Mouse (Mus musculus): ENCODE results near the gene Chd8. TPM values are rescaled to one million over a fixed set of nuclear protein-coding genes. Genes with fewer than 3 reads are reported as not detected.

Gene Chd8
- polyA plus RNA-seq, 1 experiment from 2014 or later: 57.1 TPM

DNA sequence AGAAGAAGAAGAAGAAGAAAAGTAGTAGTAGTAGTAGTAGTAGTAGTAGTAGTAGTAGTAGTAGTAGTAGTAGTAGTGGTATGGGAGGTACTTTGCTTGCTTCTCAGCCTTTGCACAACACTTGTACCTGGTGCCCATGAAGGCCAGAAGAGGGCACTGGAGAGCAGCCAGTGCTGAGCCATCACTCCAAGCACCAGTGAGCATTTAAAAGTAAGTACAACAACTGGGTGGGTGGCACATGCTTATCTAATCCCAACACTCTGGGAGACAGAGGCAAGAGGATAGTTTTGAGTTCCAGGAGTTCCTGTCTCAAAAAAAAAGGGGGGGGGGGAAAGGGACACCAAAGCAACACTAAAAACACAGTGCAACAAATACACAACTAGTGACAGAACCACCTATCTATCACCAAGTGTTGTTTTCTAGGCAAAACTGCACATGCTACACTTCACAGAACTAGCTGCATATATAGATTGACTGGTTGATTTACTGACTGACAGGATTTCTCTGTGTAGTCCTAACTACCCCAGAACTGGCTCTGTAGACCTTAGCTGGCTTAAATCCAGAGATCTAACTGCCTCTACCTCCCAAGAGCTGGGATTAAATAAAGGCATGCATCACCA is 66.7 kb downstream of the Chd8 start:
- ATAC-seq (ENCODE audit: low FRiP score, low TSS enrichment): no peak
- H3K4me2 ChIP-seq (replicated peaks; ENCODE audit: low read depth, low read length): no peak overlapping the region
- no peaks in the 10 kb centered on the region for H3K27me3 ChIP-seq (ENCODE audit: control insufficient read depth, insufficient read depth, low read length)
- no peak overlapping the region for H3K27ac ChIP-seq (ENCODE audit: low read depth, low read length)
- H3K4me1 ChIP-seq (ENCODE audit: control insufficient read depth, insufficient read depth, low read length): peaks cover 10% of the 10 kb centered on the region
- H3K9ac ChIP-seq (ENCODE audit: low read depth, low read length): no peak overlapping the region
- no peak overlapping the region for H3K4me3 ChIP-seq (ENCODE audit: low read length)
- H3K36me3 ChIP-seq (ENCODE audit: control insufficient read depth, insufficient read depth, low read length): peaks cover 15% of the 10 kb centered on the region
- H3K9me3 ChIP-seq (ENCODE audit: control insufficient read depth, low read length): no peaks in the 10 kb centered on the region

GRCm38 (mm10) chr14:52189519-52189918 is 68.1 kb downstream of the Chd8 start:
- 90% methylated on average over 2 of the region's 2 CpGs for WGBS

DNA sequence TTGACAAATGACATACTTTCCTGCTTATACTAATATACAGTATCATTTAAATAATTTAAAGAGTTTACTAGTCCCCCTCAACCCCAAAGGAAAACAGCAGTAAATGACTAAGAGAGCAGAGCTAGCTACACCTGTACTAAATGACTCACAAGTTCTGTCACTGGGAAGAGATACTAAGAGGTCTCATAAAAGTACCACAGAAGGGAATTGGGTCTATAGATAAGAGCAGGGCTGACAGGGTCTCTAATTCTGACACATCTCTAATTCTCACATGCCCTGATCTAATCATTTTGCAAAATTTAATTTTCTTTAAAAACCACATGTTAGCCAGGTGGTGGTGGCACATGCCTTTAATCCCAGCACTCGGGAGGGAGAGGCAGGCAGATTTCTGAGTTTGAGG is 68.8 kb downstream of the Chd8 start:
- Histone ChIP-seq H3K9me3 (ENCODE audit: control insufficient read depth, low read length) (no peaks in the 10 kb centered on the region), H3K27ac (ENCODE audit: low read depth, low read length) (no peak overlapping the region), H3K4me3 (ENCODE audit: low read length) (no peak overlapping the region), H3K4me1 (ENCODE audit: control insufficient read depth, insufficient read depth, low read length) (no peaks in the 10 kb centered on the region), H3K9ac (ENCODE audit: low read depth, low read length) (no peak overlapping the region), H3K4me2 (replicated peaks; ENCODE audit: low read depth, low read length) (no peak overlapping the region), H3K27me3 (ENCODE audit: control insufficient read depth, insufficient read depth, low read length) (no peaks in the 10 kb centered on the region), H3K36me3 (ENCODE audit: control insufficient read depth, insufficient read depth, low read length) (peaks cover 21% of the 10 kb centered on the region)
- WGBS: 77% methylated on average over 1 of the region's 1 CpGs
- no peak for ATAC-seq (ENCODE audit: low FRiP score, low TSS enrichment)

More at GRCm38 (mm10) chr14:52189519-52189918, 68.1 kb downstream of the Chd8 start:
- no peaks in the 10 kb centered on the region for H3K9me3 ChIP-seq (ENCODE audit: control insufficient read depth, low read length)
- H3K27ac ChIP-seq (ENCODE audit: low read depth, low read length): no peak overlapping the region
- H3K27me3 ChIP-seq (ENCODE audit: control insufficient read depth, insufficient read depth, low read length): no peaks in the 10 kb centered on the region
- no peak overlapping the region for H3K9ac ChIP-seq (ENCODE audit: low read depth, low read length)
- no peak overlapping the region for H3K4me3 ChIP-seq (ENCODE audit: low read length)
- H3K4me2 ChIP-seq (replicated peaks; ENCODE audit: low read depth, low read length): no peak overlapping the region
- peaks cover 20% of the 10 kb centered on the region for H3K36me3 ChIP-seq (ENCODE audit: control insufficient read depth, insufficient read depth, low read length)
- ATAC-seq (ENCODE audit: low FRiP score, low TSS enrichment): no peak
- no peaks in the 10 kb centered on the region for H3K4me1 ChIP-seq (ENCODE audit: control insufficient read depth, insufficient read depth, low read length)

GRCm38 (mm10) chr14:52166571-52166970 is 91.0 kb downstream of the Chd8 start:
- Histone ChIP-seq H3K27me3 (ENCODE audit: control insufficient read depth, insufficient read depth, low read length) (no peaks in the 10 kb centered on the region), H3K27ac (ENCODE audit: low read depth, low read length) (no peak overlapping the region), H3K4me1 (ENCODE audit: control insufficient read depth, insufficient read depth, low read length) (no peaks in the 10 kb centered on the region), H3K9me3 (ENCODE audit: control insufficient read depth, low read length) (no peaks in the 10 kb centered on the region), H3K9ac (ENCODE audit: low read depth, low read length) (no peak overlapping the region), H3K36me3 (ENCODE audit: control insufficient read depth, insufficient read depth, low read length) (peaks cover 70% of the 10 kb centered on the region), H3K4me2 (replicated peaks; ENCODE audit: low read depth, low read length) (no peak overlapping the region), H3K4me3 (ENCODE audit: low read length) (no peak overlapping the region)
- ATAC-seq (ENCODE audit: low FRiP score, low TSS enrichment): no peak
- 94% methylated on average over 2 of the region's 2 CpGs for WGBS

DNA sequence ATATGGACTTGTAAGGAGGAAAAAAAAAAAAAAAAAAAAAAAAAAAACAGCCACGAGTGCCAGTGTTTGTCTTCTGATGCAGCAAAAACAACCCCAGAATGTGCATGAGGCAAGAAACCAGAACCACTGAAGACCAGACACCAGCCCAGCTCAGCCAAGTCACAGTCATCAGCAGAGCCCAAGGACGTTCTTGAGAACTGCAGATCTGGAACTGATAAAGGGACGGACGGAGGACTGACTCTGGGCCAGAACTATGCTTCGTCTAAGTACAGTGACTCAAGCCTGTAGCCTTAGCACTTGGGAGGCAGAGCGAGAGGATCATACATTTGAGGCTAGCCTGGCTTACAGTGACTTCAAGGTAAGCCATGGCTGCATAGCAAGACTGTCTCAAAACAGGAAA is 96.7 kb downstream of the Chd8 start:
- H3K4me3 ChIP-seq (ENCODE audit: low read length): no peak overlapping the region
- peaks cover 74% of the 10 kb centered on the region for H3K36me3 ChIP-seq (ENCODE audit: control insufficient read depth, insufficient read depth, low read length)
- H3K4me2 ChIP-seq (replicated peaks; ENCODE audit: low read depth, low read length): no peak overlapping the region
- no peak overlapping the region for H3K9ac ChIP-seq (ENCODE audit: low read depth, low read length)
- H3K4me1 ChIP-seq (ENCODE audit: control insufficient read depth, insufficient read depth, low read length): no peaks in the 10 kb centered on the region
- H3K9me3 ChIP-seq (ENCODE audit: control insufficient read depth, low read length): no peaks in the 10 kb centered on the region
- no peak overlapping the region for H3K27ac ChIP-seq (ENCODE audit: low read depth, low read length)
- no peaks in the 10 kb centered on the region for H3K27me3 ChIP-seq (ENCODE audit: control insufficient read depth, insufficient read depth, low read length)
- no peak for ATAC-seq (ENCODE audit: low FRiP score, low TSS enrichment)
- 87% methylated on average over 6 of the region's 6 CpGs for WGBS

DNA sequence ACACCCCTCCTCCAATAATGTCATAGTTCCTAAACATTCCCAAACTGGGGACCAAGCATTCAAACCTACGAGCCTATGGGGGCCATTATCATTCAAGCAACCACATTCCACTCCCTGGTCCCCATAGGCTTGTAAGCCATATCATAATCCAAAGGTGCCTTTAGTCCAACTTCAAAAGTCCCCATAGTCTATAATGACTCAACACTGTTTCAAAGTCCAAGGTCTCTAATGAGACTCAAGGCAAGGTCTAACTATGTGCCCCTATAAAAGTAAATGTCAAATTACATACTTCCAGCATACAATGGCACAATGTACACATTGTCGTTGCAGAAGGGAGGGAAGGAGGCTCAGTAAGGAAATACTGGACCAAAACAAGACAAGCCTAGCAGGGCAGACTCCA is 102.6 kb downstream of the Chd8 start:
- Histone ChIP-seq H3K9me3 (ENCODE audit: control insufficient read depth, low read length) (no peaks in the 10 kb centered on the region), H3K4me2 (replicated peaks; ENCODE audit: low read depth, low read length) (no peak overlapping the region), H3K4me3 (ENCODE audit: low read length) (no peak overlapping the region), H3K36me3 (ENCODE audit: control insufficient read depth, insufficient read depth, low read length) (peaks cover 19% of the 10 kb centered on the region), H3K4me1 (ENCODE audit: control insufficient read depth, insufficient read depth, low read length) (no peaks in the 10 kb centered on the region), H3K27me3 (ENCODE audit: control insufficient read depth, insufficient read depth, low read length) (no peaks in the 10 kb centered on the region), H3K9ac (ENCODE audit: low read depth, low read length) (no peak overlapping the region), H3K27ac (ENCODE audit: low read depth, low read length) (no peak overlapping the region)
- ATAC-seq (ENCODE audit: low FRiP score, low TSS enrichment): no peak
- 88% methylated on average over 2 of the region's 2 CpGs for WGBS

DNA sequence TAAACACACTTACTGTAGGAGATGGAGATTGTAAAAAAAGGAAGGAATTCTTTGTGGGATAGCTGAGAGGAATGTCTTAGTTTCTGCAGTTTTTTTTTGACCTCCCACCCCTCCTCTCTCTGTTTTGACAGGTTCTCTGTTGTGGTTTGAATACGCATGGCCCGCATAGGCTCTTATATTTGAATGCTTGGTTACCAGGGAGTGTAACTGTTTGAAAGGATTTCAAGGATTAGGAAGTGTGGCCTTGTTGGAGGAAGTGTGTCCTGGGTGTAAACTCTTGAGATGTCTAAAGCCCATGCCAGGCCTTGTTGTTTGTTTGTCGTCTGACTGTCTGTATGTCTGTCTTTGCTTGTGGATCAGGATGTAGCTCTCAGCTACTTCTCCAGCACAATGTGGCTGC is 105.0 kb downstream of the Chd8 start:
- Histone ChIP-seq H3K4me2 (replicated peaks; ENCODE audit: low read depth, low read length) (no peak overlapping the region), H3K27me3 (ENCODE audit: control insufficient read depth, insufficient read depth, low read length) (no peaks in the 10 kb centered on the region), H3K4me1 (ENCODE audit: control insufficient read depth, insufficient read depth, low read length) (no peaks in the 10 kb centered on the region), H3K9ac (ENCODE audit: low read depth, low read length) (no peak overlapping the region), H3K4me3 (ENCODE audit: low read length) (no peak overlapping the region), H3K27ac (ENCODE audit: low read depth, low read length) (no peak overlapping the region), H3K9me3 (ENCODE audit: control insufficient read depth, low read length) (no peaks in the 10 kb centered on the region), H3K36me3 (ENCODE audit: control insufficient read depth, insufficient read depth, low read length) (no peaks in the 10 kb centered on the region)
- WGBS: 68% methylated on average over 3 of the region's 3 CpGs
- ATAC-seq (ENCODE audit: low FRiP score, low TSS enrichment): no peak

GRCm38 (mm10) chr14:52152179-52152578 is 105.4 kb downstream of the Chd8 start:
- 45% methylated on average over 7 of the region's 7 CpGs for WGBS

GRCm38 (mm10) chr14:52149888-52150287 is 107.7 kb downstream of the Chd8 start:
- no peaks in the 10 kb centered on the region for H3K27me3 ChIP-seq (ENCODE audit: control insufficient read depth, insufficient read depth, low read length)
- 71% methylated on average over 4 of the region's 4 CpGs for WGBS
- ATAC-seq (ENCODE audit: low FRiP score, low TSS enrichment): no peak

More at GRCm38 (mm10) chr14:52152179-52152578, 105.4 kb downstream of the Chd8 start:
- Histone ChIP-seq H3K36me3 (ENCODE audit: control insufficient read depth, insufficient read depth, low read length) (no peaks in the 10 kb centered on the region), H3K9ac (ENCODE audit: low read depth, low read length) (no peak overlapping the region), H3K4me2 (replicated peaks; ENCODE audit: low read depth, low read length) (no peak overlapping the region), H3K27me3 (ENCODE audit: control insufficient read depth, insufficient read depth, low read length) (no peaks in the 10 kb centered on the region), H3K4me1 (ENCODE audit: control insufficient read depth, insufficient read depth, low read length) (no peaks in the 10 kb centered on the region), H3K4me3 (ENCODE audit: low read length) (no peak overlapping the region), H3K27ac (ENCODE audit: low read depth, low read length) (no peak overlapping the region), H3K9me3 (ENCODE audit: control insufficient read depth, low read length) (no peaks in the 10 kb centered on the region)
- ATAC-seq (ENCODE audit: low FRiP score, low TSS enrichment): no peak

More at GRCm38 (mm10) chr14:52149888-52150287, 107.7 kb downstream of the Chd8 start:
- no peak overlapping the region for H3K4me3 ChIP-seq (ENCODE audit: low read length)
- no peak overlapping the region for H3K27ac ChIP-seq (ENCODE audit: low read depth, low read length)
- no peak overlapping the region for H3K4me2 ChIP-seq (replicated peaks; ENCODE audit: low read depth, low read length)
- no peaks in the 10 kb centered on the region for H3K9me3 ChIP-seq (ENCODE audit: control insufficient read depth, low read length)
- no peak overlapping the region for H3K9ac ChIP-seq (ENCODE audit: low read depth, low read length)
- no peaks in the 10 kb centered on the region for H3K36me3 ChIP-seq (ENCODE audit: control insufficient read depth, insufficient read depth, low read length)
- H3K4me1 ChIP-seq (ENCODE audit: control insufficient read depth, insufficient read depth, low read length): no peaks in the 10 kb centered on the region
